Mouse (Mus musculus) T-helper 17 cell (primary cell): ENCODE results near the gene Tmc3.

Source experiments
- in situ Hi-C, 2 experiments: fragments of 300-600 bp; cut with MboI, MseI; formaldehyde crosslinking; loops; 1 replicate in 1 of 2; 2 replicates in 1 of 2; pipeline ENCODE4 v1.15.1; 2025; ENCODE audit warnings: high pct_unique_total_duplicates in 2 of 2

Gene Tmc3

DNA sequence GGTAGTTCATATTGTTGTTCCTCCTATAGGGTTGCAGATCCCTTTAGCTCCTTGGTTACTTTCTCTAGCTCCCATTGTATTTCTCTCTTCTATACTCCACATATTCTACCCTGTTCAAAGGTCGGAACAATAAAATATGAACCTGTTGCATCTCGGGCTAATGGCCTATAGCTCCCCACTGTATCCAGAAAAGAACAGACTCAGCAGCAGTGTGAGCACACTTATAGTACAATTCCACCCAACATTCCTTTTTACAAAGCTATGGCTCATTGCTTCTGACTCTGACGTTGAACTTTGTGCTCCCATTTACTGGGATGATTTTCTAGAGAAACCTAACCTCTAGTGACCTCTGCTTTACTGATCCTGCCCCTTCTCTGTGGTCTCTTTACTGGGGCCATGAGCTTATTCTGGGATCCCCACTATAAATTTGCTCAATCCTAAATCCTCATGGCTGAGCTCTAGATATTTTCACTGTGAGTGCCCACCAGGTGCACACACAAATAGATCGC, 81.4 kb downstream of the Tmc3 start:
- in situ Hi-C loops = no loop called here

DNA sequence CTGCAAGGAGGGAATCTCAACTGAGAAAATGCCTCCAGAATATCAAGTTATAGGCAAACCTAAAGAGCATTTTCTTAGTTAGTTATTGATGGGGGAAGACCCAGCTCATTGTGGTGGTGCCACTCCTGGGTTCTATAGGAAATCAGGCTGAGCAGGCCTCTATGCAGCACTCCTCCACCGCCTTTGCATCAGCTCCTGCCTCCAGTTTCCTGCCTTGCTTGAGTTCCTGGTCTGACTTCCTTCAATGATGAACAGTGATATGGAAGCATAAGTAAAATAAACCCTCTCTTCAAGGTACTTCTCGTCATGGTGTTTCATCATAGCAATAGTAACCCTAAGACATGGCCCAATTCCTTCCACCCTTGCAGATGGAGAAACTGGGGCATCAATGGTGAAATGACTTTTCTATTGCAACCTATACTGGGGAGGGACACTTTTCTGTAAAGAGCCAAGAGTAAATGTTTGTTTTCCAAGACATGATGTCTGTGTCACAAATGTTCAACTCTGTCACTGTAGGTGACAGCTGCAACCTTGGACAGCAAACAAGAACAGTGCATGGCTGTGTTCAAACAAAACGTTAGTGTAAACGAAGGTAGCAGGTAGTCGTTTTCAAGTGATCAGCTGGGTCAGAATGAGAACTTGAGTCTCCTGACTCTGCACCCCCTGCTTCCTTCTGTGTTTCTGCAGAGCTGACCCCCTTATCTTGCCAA, 83.4 kb downstream of the Tmc3 start:
- in situ Hi-C loops = no loop called here

DNA sequence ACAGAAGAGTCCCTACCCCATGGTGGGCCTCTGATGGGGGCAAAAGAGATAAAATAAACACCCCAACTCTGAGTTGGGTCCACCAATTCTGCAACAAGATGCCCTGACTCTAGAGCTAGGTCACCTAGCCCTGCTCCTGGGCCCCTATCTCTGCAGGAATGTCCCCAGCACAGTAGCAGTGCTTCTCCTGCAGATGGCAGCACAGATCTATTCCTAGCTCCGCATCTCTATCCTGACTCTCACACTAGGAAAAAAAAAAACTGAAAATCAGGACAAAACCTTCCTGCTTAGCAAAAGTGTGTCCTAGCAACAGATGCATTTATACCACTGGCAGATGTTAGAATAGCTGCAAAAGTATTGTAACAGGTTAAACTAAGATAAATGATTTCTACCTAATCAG, 84.0 kb downstream of the Tmc3 start:
- in situ Hi-C loops = no loop called here

DNA sequence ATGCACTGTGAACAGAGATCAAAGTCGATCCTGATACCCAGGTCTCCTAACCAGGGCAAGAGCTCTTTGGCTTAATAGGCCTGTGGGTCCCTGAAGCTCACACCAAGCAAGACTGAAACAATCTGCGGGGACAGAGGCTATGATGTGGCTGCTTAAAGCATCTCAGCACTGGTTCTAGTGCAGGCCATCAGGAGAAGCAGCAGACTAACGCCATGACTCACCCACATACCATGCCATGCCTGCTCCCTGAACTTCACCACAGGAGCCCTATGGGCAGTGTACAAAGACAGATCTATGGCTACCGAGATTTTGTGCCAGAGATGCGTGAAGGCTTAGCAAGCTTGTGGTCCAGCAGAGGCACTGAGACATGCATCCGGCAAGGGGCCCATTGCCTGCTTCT, 86.8 kb downstream of the Tmc3 start:
- in situ Hi-C loops = no loop called here
